Mouse (Mus musculus): ENCODE measurements around the gene Nubp2.

The Nubp2 gene

GRCm38 (mm10) chr17:24886134-24886931 is at the start of gene Nubp2, which contains the start of gene Spsb3:
TSS of gene Nubp2 (minus strand) at chr17:24886349.
TSS of gene Spsb3 (plus strand) at chr17:24886643.
- DNase-seq = peak; percentile 100

- no peak for DNase-seq
Measured at GRCm38 (mm10) chr17:24935666-24936065, 49.5 kb upstream of the Nubp2 start.

GRCm38 (mm10) chr17:24934926-24935325 is 48.8 kb upstream of the Nubp2 start:
- no peak for DNase-seq

GRCm38 (mm10) chr17:24933163-24933562 is 47.0 kb upstream of the Nubp2 start:
- no peak for DNase-seq

GRCm38 (mm10) chr17:24932431-24932830 is 46.3 kb upstream of the Nubp2 start:
- DNase-seq = peak; percentile 54

GRCm38 (mm10) chr17:24929506-24929905 is 43.4 kb upstream of the Nubp2 start:
- no peak for DNase-seq

GRCm38 (mm10) chr17:24923246-24923645 is 37.1 kb upstream of the Nubp2 start:
- no peak for DNase-seq

GRCm38 (mm10) chr17:24913984-24914383 is 27.8 kb upstream of the Nubp2 start:
- DNase-seq = no peak

- DNase-seq = no peak
Measured at GRCm38 (mm10) chr17:24907591-24907990, 21.4 kb upstream of the Nubp2 start.

- DNase-seq = no peak
Measured at GRCm38 (mm10) chr17:24903767-24904166, 17.6 kb upstream of the Nubp2 start.

- peak; percentile 50 for DNase-seq
Measured at GRCm38 (mm10) chr17:24902671-24903474, 16.7 kb upstream of the Nubp2 start.

- DNase-seq = no peak
Measured at GRCm38 (mm10) chr17:24902124-24902523, 16.0 kb upstream of the Nubp2 start.

- DNase-seq = no peak
Measured at GRCm38 (mm10) chr17:24900014-24900413, 13.9 kb upstream of the Nubp2 start.

GRCm38 (mm10) chr17:24899153-24899552 is 13.0 kb upstream of the Nubp2 start:
- DNase-seq = no peak

GRCm38 (mm10) chr17:24898041-24898854 is 12.1 kb upstream of the Nubp2 start:
- DNase-seq = no peak

GRCm38 (mm10) chr17:24897600-24897999 is 11.5 kb upstream of the Nubp2 start:
- DNase-seq = peak; percentile 14

- DNase-seq = peak; percentile 26
Measured at GRCm38 (mm10) chr17:24896993-24897269, 10.8 kb upstream of the Nubp2 start.

- DNase-seq = peak; percentile 85
Measured at GRCm38 (mm10) chr17:24896241-24896992, 10.3 kb upstream of the Nubp2 start, which contains the start of gene Nme3. TSS of gene Nme3 (plus strand) at chr17:24896500.

- no peak for DNase-seq
Measured at GRCm38 (mm10) chr17:24895571-24896240, 9.6 kb upstream of the Nubp2 start.

- DNase-seq = peak; percentile 87
Measured at GRCm38 (mm10) chr17:24894995-24895547, 8.9 kb upstream of the Nubp2 start, which contains the start of the genes Eme2 and Mrps34. TSS of gene Eme2 (minus strand) at chr17:24895087. TSS of gene Mrps34 (plus strand) at chr17:24895116.

Measured in kidney, adult 9 months (tissue).